Mouse (Mus musculus): Measurements from ENCODE around the gene Wif1. TPM values are rescaled to one million over a fixed set of nuclear protein-coding genes. Genes with fewer than 3 reads are reported as not detected.

The Wif1 gene
- total RNA-seq, 2 experiments from 2014 or later: not detected

Other genes starting within 250 kb of the Wif1 start
- gene Msrb3, start 134.9 kb upstream of the Wif1 start, total RNA-seq (2015; ENCODE audit: low replicate concordance): not detected in 2 replicates
- 0.09 and 1.3 TPM in 2 replicates for gene Msrb3, start 134.9 kb upstream of the Wif1 start, total RNA-seq (2017; ENCODE audit: low replicate concordance)
- 5.4 and 5.6 TPM in 2 replicates for gene Lemd3, start 54.6 kb upstream of the Wif1 start, total RNA-seq (2015; ENCODE audit: low replicate concordance)
- 6.1 and 8.5 TPM in 2 replicates for gene Lemd3, start 54.6 kb upstream of the Wif1 start, total RNA-seq (2017; ENCODE audit: low replicate concordance)